Mouse (Mus musculus) mature B cell (primary cell): Measurements from ENCODE around the gene Pdia4.
"Not testable (repeated sequence)": the region's sequence is repeated elsewhere in the genome, so short reads cannot be mapped to it uniquely, and the experiment has no call there.

Experiments
- in situ Hi-C: fragments of 300-500 bp; cut with MboI; formaldehyde crosslinking; loops from 2 replicates; pipeline ENCODE4 v1.14.3; 2019

Pdia4 gene

DNA sequence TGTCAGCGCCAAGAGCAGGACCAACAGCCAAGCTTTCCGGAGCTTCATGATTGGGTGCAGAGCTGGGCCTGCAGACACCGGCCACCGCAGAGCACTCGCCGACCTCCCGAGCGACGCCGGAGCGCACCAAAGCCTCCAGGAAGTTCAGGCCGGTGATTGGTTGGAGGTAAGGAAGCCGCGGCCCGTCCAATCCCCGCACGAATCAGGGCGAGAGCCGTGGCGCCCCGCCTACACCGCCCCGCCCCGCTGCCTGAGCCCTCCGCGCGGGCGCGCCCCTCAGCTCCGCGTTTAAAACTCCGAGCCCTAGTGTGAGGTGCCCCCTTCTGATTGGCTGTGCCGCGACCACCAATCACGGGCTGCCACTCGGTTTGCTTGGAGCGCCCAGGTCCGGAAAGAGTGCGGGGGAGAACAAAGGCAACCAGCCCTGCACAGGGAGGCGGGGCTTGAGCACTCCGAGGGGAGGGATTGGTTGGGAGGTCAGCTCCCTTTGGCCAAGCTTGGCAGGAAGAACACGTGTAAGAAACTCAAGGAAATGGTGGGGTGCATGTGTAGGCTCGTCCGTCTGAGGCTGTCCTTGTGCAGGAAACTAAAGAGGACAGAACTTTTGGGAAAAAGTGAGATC, at the start of gene Pdia4:
Pdia4 (minus strand) TSS at position 174 of the 622 bp plus-strand sequence.
- in situ Hi-C loops = no loop called here

DNA sequence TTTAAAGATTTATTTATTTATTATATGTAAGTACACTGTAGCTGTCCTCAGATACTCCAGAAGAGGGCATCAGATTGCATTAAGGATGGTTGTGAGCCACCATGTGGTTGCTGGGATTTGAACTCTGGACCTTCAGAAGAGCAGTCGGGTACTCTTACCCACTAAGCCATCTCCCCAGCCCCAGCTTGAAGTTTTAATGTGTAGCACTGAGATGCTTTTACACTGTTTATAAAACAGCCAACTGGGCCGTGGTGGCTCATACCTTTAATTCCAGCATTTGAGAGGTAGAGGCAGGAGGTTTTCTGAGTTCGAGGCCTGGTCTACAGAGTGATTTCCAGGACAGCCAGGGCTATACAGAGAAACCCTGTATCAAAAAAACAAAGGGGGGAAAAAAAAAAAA, 44.5 kb upstream of the Pdia4 start:
- in situ Hi-C loops = not testable (repeated sequence)

DNA sequence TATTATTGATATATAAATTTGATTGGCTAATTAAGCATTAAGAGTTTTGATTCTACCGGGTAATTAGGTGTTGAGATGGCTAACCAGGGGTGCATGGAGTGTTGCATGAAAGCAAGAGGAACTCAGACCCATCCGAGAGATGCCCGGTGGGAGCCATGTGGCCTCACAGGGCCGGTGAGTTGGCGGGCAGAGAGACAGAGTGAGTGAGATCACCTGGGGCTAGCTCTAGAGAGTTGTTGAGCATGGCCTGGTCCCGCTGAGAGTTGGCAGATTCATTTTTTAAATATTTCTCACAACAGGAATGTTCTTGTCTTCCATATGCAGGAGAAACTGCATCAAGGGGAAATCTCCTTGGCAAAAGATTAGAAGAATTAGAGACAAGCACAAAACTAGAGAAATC, 44.0 kb upstream of the Pdia4 start:
- in situ Hi-C loops = no loop called here

DNA sequence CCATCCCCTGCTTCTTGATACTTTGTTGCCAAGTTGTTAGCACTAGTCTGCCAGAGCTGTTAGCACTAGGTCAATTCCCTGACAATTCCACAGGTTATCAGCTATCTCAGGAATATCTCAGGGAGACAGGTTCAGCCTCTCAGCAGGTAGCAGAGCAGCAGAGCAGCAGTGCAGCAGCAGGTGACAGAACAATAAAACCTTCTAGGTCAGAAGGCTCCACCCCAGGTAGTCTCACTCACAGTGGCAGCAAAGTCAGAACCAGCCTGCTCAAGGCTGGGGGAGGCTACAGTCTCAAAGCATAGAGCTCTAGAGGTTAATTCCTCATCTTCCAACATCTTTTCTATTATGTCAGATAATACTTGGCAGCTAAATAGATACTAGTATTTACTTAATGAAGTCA, 32.5 kb upstream of the Pdia4 start:
- in situ Hi-C loops = no loop called here

DNA sequence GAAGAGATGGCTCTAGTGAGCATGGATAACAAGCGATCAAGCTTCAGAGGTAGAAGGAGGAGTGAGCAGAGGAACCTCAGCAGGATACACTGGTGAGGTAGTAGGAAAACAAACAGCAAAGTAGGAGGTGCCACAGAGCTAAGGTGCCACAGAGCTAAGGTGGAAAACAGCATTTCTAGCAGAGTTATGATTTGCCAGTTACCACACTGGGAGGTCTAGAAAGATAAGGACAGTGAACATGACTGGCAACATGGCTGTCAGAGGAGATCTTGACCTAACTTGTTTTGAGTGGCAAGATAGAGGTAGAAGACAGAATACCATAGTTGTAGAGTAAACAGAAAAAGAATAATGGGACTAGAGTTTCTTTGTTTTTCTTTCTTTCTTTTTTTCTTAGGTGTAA, 29.1 kb upstream of the Pdia4 start:
- in situ Hi-C loops = no loop called here

DNA sequence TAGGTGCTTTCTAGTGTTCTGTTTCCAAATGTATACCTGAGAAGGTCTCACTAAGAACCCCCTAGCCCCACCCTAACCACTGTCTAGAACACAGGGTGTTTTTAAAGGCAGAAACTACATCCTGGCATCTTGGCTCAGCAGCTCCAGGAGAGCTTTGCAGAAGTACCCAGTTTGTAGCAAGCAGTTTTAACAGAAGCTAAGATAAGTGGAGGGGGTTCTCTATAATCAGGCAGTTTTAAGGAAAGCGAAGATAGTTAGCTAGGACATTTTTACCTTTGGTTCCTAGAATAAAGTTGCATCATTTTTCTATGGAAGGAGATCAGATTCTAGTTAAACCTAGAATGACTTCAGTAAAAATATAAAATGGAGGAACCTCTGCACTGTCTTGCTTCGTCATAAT, 28.6 kb upstream of the Pdia4 start:
- in situ Hi-C loops = no loop called here

DNA sequence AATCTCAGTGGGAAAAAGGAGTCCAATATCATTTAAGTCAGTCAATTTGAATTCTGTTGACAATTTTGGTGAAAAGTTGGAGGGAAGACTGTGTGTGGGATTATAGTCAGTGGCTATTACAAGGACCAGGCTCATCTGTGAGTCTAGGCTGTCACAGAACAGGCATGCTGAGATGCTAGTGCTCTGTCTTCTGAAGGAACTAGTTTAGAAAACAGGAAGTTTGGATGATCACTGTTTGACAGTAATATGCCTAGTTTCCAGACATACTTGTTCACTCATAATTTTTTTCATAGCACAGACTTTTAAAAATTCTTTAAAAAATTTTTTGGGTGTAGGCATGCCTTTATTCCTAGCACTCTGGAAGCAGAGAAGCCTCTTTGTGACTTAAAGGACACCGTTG, 27.8 kb upstream of the Pdia4 start:
- in situ Hi-C loops = no loop called here

DNA sequence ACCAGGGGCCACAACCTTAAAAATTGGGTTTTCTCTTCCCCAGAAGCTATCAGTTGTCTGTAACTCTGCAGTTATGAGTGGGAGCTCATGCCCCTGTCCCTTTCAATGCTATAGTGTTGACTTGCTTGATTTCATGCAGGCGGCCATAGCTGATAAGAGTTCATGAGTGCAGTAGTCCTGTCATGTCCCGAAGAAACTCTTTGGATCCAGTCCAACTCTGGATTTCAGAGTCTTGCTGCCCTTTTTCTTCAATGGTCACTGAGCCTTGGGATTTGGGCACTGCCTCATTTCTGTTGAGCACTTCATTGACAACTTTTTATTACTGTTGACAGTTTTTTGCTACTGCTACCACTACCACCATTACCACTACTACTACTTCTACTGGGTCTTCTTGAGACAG, 24.4 kb upstream of the Pdia4 start:
- in situ Hi-C loops = loop anchor here (10.0 kb wide), 1 partner anchor 53 kb away; no protein-coding TSS in a partner anchor

DNA sequence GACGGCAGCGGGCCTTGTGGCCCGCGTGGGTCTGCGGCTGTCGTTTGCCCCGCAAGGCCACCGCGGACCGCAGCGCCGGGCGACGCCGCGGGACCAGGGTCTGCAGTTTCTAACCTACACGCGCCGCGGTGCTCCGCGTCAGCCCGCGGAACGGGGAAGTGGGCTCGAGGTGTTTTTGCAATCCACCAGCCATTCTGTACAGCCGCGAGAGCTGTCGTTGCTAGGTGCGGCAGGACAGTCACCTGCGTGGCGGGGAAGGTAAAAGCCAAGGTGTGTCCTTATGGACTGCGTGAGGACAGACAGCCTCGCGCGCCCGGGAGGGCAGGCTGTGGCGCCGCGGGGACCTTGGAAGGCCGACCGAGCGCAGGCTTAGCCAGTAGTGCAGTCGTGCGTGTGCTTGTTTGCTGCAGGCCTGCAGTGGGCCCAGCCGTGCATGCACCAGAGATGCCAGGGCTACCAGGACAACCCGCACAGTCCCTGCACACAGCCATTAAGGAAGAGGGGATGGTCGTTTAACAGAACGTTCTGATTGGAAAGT, 22.8 kb upstream of the Pdia4 start:
- in situ Hi-C loops = loop anchor here (10.0 kb wide), 1 partner anchor 51 kb away; no protein-coding TSS in a partner anchor

DNA sequence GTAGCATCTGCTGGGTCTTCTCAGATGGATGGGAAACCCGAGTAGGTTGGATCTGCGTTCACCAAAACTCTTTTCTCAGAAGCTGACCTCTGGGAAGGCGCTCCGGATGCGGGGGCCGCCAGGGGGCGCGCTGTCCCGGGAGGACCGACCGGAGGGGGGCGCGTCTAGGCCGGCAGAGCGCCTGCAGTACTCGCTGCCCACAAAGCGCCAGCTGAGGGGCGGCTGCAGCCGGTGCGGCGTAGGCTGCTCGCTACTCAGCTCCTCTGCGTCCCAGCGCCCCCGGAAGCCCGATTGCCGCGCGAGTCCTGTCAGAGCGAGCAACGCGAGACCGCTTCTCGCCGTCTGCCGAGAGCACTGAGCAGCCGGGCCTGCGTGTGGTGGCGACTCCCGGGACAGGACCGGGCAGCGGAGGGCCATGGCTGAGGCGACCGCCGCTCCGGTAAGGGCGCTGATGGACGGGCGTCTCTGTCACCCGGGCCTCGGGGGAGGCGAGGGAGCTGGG, 22.3 kb upstream of the Pdia4 start, which contains the start of gene Zfp398:
Zfp398 (plus strand) TSS at position 180 of the 502 bp plus-strand sequence.
- in situ Hi-C loops = loop anchor here (10.0 kb wide), 1 partner anchor 51 kb away; no protein-coding TSS in a partner anchor

DNA sequence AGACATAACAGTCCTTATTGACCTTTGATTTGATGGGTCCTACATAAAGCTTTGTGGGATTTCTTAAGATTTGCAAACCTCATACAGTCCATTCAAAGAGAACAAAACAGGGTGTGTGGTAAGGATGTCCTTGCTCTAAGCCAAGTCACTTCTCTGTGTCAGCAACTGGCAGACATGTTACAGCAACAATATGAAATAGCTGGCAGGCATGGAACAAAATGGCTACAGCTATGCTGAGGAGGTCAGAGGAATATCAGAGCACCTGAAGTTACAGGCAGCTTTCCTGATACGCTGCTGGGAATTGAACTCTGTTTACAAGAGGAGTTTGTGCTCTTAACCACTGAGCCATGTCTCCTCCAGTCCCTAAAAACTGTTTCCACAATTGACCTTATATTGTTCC, 19.0 kb upstream of the Pdia4 start:
- in situ Hi-C loops = loop anchor here (10.0 kb wide), 1 partner anchor 47 kb away; no protein-coding TSS in a partner anchor

DNA sequence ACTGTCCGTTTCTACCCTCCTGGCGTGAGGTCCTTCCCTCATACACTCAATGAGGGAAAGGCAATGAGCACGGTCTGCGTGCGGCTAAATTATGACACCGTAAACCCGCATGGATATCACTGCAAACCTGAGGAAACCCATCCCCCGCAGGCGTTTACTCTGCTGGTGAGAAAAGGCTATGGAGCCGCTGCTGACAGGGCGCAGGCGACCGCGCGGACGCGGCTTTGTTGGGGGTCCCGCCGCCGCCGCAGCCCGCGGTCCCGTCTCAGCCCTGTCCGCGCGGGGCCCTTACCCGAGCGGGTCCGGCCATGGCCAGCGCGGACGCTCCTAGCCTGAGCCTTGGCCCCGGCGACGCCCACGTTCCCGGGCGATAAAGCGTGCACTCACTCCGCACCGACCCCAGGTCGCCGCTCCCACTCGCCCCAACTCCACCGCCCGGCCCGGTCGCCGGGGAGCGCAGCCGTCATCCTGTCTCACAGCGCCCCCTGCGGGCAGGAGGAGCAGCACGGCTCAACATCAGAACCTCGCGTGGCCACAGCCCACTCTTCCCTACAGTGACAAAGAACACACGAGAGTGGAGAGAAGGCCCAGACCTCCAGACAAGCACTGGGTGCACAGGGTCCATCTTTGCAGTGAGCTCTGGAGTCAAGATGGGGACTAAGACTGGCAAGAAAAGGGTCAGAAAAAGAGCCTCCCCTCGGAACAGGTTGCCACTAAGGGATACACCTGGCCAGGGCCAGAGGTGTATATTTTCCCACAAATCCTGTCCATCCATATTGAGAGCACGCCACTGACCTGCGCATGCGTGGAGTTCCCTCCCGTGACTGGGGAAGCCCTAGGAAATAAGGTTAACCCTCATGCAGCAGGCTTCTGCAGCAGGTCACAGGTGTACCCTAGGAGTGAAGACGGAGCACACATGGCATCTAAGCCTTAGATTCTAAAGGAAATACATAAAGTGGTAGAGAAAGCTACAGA, 17.2 kb upstream of the Pdia4 start, which contains the start of gene Zfp786:
Zfp786 (minus strand) TSS at position 764 of the 975 bp plus-strand sequence.
- in situ Hi-C loops = loop anchor here (10.0 kb wide), 1 partner anchor 46 kb away; no protein-coding TSS in a partner anchor

DNA sequence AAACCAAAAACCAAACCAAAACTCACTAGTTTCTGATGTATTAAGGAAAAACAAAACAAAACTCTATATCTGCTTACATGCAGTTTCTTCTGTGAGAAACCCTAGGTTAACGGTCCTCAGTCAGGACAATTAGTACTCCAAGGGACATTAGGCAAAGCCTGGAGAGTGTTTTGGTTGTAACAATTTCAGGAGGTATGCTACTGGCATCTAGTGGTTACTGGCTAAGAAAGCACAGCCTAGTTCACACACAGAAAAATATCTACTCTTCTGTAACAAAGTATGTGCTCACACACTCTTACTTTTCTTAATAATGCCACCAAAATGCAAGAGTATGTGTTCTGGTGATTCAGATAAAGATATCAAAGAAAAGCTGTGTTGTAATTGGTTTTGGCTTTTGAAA, 15.7 kb upstream of the Pdia4 start:
- in situ Hi-C loops = no loop called here

DNA sequence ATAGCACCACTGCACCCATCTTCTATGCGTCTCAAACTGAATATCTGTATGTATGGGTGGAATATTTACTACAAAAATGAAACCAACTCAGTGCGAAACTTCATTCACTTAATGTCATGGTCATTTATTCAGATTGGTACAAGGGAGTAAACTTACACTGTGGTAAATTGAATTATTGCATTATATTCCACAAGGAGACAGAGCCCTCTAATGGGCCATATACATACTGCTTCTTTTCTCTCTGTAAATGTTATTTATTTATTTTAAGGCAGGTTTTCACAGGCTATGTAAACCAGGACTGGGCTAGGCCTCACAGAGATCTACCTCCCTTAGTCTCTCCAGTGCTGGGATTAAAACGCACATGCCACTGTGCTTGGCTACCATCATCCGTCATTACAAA, 14.2 kb upstream of the Pdia4 start:
- in situ Hi-C loops = no loop called here

DNA sequence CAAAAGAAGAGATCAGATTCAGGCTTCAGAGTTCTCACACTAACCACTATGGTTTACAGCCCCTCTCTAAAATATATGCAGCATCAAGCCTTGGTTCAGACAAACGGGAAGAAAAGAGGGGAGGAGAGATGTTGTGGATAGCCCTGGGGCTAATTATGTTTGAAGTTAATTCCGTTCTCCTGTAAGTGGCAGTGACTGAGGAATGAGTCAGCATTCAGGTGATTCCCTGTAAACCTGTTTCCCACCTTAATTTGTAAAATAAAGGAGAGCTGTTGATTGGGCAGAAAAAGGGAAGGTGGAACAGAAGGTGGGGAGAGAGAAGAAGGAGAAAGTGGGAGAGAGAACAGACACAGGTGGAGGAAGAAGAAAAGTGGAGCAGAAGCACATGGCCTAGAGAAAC, 11.0 kb upstream of the Pdia4 start:
- in situ Hi-C loops = no loop called here

DNA sequence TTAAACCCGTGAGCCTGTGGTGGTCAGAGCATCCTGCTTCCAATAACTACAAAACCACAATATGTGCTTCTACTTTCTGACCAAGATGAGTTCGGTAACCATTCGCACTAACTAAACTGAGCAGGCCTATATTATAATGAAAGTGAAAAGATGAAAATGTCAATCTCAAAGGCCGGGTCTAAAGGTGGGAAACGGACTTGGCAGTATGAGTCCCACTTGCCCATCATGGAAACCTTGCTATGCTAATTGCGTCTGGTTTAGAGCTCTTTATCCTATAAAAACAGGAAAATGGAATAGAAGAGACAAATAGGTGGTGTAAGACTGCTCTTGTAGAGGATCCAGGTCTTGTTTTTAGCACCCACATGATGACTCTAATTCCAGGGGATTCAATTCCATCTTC, 8.5 kb upstream of the Pdia4 start:
- in situ Hi-C loops = no loop called here

DNA sequence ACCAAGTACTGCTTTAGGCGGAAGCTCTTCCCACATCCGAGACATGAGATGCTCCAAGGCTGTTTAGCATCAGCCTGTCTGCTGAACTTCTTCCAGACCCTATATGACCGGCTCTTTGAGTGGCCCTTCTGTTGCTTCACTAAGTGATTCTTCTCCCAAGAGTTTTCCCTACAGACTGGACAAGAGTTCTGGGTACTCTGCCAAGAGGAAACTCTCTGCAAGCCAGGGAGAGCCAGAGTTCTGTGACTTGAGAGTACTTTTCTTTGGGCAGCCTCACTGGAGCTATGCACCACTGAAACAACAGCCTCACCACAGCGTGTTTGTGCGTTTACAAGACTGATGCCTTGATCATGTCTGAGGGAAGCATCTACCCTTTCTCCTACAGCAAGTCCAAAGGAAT, 8.0 kb upstream of the Pdia4 start:
- in situ Hi-C loops = no loop called here

DNA sequence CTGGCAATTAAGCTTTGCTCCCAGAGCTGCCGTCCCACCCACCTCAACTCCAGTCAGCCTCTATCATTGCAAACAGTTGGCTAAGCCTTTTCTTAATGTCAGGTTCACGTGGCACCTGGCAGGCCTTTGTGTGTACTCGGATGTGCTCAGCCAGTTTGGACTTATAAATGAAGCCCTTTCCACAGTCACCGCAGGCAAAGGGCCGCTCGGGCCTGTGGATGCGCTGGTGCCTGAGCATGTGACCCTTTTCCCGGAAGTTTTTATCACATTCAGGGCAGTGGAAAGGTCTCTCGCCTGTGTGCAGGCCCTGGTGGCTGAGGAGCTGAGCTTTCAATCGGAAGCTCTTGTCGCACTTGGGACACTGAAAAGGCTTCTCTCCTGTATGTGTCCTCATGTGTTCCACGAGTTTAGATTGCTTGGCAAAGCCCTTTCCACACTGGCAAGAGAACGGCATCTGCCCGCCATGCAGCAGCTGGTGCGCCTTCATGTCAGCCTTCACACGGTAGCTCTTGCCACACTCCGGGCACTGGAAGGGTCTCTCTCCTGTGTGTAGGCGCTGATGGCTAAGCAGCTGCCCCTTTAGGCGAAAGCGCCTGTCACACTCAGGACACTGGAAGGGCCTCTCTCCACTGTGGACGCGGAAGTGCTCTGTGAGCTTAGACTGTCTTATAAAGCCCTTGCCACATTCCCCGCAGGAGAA, 6.5 kb upstream of the Pdia4 start:
- in situ Hi-C loops = no loop called here

DNA sequence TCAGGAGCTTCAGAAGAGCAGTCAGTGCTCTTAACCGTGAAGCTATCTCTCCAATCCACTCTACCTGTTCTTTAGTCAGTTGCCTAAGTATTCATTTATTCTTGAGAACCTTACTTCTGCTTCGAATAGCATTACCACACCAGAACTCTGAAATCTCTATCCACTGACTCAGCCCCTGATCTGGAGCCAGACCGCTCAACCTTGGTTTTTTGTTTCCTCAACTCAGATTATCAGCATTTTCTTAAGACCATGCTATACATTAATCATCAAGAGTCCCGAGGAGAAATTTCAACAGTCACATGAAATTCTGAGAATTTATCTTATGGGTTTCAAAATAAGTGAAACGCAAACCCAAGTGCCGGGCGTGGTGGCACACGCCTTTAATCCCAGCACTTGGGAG, 5.5 kb upstream of the Pdia4 start:
- in situ Hi-C loops = no loop called here

DNA sequence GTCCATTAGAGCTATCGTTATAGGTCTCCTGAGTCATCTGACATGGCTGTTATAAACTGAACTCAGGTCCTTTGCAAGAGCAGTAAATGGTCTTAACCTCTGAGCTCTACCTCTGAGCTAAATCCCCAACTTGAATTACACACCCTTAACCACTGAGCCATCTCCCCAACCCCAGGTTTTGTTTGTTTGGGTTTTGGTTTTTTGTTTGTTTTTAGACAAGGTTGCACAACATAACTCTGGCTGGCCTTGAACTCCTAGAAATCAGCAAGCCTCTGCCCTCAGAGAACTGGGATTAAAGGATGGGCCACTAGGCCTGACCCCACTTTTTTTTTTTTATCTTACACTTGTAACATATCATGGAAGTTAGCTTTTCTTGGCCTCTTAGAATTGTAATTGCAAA, 2.9 kb upstream of the Pdia4 start:
- in situ Hi-C loops = no loop called here

DNA sequence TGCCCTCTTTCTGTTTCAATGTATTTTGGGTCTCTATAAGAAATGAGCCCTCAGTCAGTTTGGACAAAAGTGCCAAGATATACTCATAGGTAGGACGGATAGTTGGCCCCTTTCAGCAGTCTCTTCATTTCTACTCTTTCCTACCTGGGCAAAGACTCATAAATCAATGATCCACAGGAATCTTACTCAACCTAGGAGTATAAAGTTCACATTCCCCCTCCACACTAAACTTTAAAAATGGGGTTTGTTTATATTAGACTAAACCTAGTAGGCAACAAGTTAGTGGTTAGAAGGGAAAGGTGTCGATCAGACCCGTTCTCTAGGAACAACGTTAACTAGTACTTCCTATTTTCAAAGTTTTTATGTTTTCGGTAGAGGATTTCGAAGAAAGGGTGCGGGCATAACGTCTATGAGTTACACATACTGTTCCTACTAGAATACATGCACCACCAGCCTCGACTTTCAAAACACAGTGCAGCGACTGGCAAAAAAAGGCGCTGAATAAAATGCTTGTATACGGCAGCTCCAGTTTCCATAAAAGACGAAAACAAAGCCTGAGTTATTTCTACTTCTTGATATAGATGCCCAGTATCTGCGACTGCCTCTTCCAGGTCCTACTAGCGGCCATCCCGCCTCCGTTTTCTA, 837 bp downstream of the Pdia4 start:
- in situ Hi-C loops = no loop called here
